Mouse (Mus musculus): ENCODE results near the gene Vezt.

- TF ChIP-seq CTCF (IDR thresholded peaks at IDR 0.05; ENCODE audit: control insufficient read depth, insufficient read depth, insufficient read length) (no peak), CEBPB (IDR thresholded peaks at IDR 0.05; ENCODE audit: low read depth) (no peak), MAX (IDR thresholded peaks at IDR 0.05) (peak; percentile 42)
Measured at GRCm38 (mm10) chr10:93944241-93944640, 91.4 kb downstream of the Vezt start.
